Mouse (Mus musculus) midbrain, embryonic 10.5 days (tissue): Measurements from ENCODE around the gene Mrpl43. TPM values are rescaled to one million over a fixed set of nuclear protein-coding genes. Genes with fewer than 3 reads are reported as not detected.
A peak's percentile ranks its signal among the peaks of the same experiment; 100 is the strongest.

Source experiments
- DNase-seq: peaks from one replicate; pipeline ENCODE4 v3.0.0-alpha.2; 2017; ENCODE audit warnings: low spot score
- H3K27ac ChIP-seq: fragments of 300-500 bp; sonication (generic); replicated peaks from 2 replicates; pipeline ENCODE4 v1.5.1; 2016; ENCODE audit warnings: mild to moderate bottlenecking
- H3K27me3 ChIP-seq: fragments of 300-500 bp; sonication (generic); 2 replicates; pipeline ENCODE4 v1.6.1; 2016; ENCODE audit warnings: low read depth, mild to moderate bottlenecking; ENCODE audit not compliant: poor library complexity, severe bottlenecking
- H3K36me3 ChIP-seq: fragments of 300-500 bp; sonication (generic); 2 replicates; pipeline ENCODE4 v1.6.1; 2016; ENCODE audit warnings: mild to moderate bottlenecking, moderate library complexity
- H3K4me1 ChIP-seq: fragments of 300-500 bp; sonication (generic); 2 replicates; pipeline ENCODE4 v1.6.1; 2016
- H3K4me3 ChIP-seq: fragments of 300-500 bp; sonication (generic); 2 replicates; pipeline ENCODE4 v1.5.1; 2016; ENCODE audit warnings: mild to moderate bottlenecking, moderate library complexity
- H3K9me3 ChIP-seq: fragments of 300-500 bp; sonication (generic); replicated peaks from 2 replicates; pipeline ENCODE4 v1.6.1; 2016; ENCODE audit warnings: mild to moderate bottlenecking
- WGBS: fragments of 180-500 bp; shearing (Covaris S2); methylation state at CpG from one replicate; pipeline ENCODE4 v1.1.7; 2016; 5-methylcytosine and 5-hydroxymethylcytosine counted together
- polyA plus RNA-seq: library from polyadenylated mRNA; unstranded; fragments of >200 nt; fragmentation: Nextera tagmentation; extraction: Ambion mirVana; gene quantifications from 2 replicates; pipeline ENCODE4 v1.2.1, GENCODE M21; 2016

Mrpl43 gene
- polyA plus RNA-seq, 1 experiment from 2014 or later: 72.9 TPM

GRCm38 (mm10) chr19:45025937-45026568 lies 19.8 kb upstream of the Mrpl43 start:
- Histone ChIP-seq H3K36me3 (peaks cover 83% of the 10 kb centered on the region), H3K4me1 (peaks cover 59% of the 10 kb centered on the region), H3K4me3 (0 out of 2 replicates have a peak overlapping the region, but pooled peaks have one; percentile 1), H3K27ac (0 out of 2 replicates have a peak overlapping the region, but pooled peaks have one; percentile 9), H3K27me3 (no peaks in the 10 kb centered on the region), H3K9me3 (no peaks in the 10 kb centered on the region)
- peak; percentile 11 for DNase-seq
- WGBS: 94% methylated on average over 37 of the region's 37 CpGs

DNA sequence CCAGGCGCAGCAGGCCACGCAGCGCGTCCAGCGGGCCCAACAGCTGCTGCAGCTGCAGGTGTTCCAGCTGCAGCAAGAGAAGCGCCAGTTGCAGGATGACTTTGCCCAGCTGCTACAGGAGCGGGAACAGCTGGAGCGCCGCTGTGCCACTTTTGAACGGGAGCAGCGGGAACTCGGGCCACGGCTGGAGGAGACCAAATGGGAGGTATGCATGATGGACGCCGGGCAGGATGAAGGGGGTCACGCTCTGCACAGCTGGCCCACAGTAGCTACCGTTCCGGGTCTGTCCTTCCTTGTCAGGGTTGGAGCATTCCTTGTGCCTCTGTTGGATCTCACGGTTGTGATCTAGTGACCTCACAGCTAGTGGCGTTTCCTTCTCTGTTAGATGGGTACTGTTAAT lies 18.5 kb upstream of the Mrpl43 start:
- H3K9me3 ChIP-seq: no peaks in the 10 kb centered on the region
- no peak overlapping the region for H3K27ac ChIP-seq
- H3K36me3 ChIP-seq: peaks cover 95% of the 10 kb centered on the region
- no peak overlapping the region for H3K4me3 ChIP-seq
- 93% methylated on average over 20 of the region's 20 CpGs for WGBS
- DNase-seq: peak; percentile 12
- no peaks in the 10 kb centered on the region for H3K27me3 ChIP-seq
- peaks cover 60% of the 10 kb centered on the region for H3K4me1 ChIP-seq

DNA sequence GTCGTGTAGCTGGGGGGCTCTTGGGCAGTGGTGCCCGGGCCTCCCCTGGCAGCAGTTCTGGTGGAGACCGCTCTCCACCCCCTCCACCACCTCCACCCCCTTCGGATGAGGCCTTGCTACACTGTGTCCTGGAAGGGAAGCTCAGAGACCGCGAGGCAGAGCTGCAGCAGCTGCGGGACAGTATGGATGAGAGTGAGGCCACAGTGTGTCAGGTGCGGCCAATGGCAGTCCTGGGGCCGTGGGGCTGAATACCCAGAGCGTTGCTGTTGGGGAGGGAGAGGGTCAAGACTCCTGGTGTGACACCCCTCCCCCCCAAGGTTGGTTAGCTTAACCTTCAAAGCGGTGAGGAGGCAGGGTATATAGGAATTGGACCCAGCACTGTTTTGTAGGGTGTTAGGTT lies 17.8 kb upstream of the Mrpl43 start:
- H3K27ac ChIP-seq: no peak overlapping the region
- H3K4me1 ChIP-seq: peaks cover 63% of the 10 kb centered on the region
- no peak overlapping the region for H3K4me3 ChIP-seq
- no peaks in the 10 kb centered on the region for H3K27me3 ChIP-seq
- WGBS: 89% methylated on average over 11 of the region's 11 CpGs
- H3K9me3 ChIP-seq: no peaks in the 10 kb centered on the region
- H3K36me3 ChIP-seq: peaks cover 94% of the 10 kb centered on the region
- DNase-seq: no peak

DNA sequence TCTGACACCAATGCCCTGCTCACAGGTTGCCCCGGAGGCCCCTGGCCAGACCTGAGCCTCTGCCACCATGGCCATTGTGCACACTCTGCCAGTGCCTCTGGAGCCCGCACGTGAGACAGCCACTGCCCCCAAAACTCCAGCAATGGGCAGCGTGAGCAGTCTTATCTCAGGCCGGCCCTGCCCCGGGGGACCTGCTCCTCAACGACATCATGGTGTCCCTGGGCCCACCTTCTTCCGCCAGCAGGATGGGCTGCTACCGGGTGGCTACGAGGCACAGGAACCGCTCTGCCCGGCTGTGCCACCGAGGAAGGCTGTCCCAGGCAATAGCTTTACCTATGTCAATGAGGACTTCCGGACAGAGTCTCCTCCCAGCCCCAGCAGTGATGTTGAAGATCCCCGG lies 15.1 kb upstream of the Mrpl43 start:
- Histone ChIP-seq H3K4me1 (peaks cover 62% of the 10 kb centered on the region), H3K36me3 (peaks cover 68% of the 10 kb centered on the region), H3K4me3 (peak overlapping the region; percentile 18; the same call in 1 of the 2 replicates), H3K27me3 (no peaks in the 10 kb centered on the region), H3K9me3 (no peaks in the 10 kb centered on the region), H3K27ac (0 out of 2 replicates have a peak overlapping the region, but pooled peaks have one; percentile 9)
- peak; percentile 10 for DNase-seq
- 93% methylated on average over 15 of the region's 15 CpGs for WGBS

- Histone ChIP-seq H3K4me3 (peak overlapping the region; percentile 87; the same call in 1 of the 2 replicates), H3K27ac (no peak overlapping the region), H3K4me1 (peaks cover 70% of the 10 kb centered on the region), H3K27me3 (no peaks in the 10 kb centered on the region), H3K9me3 (no peaks in the 10 kb centered on the region), H3K36me3 (peaks cover 58% of the 10 kb centered on the region)
- DNase-seq: no peak
- WGBS: 77% methylated on average over 6 of the region's 6 CpGs
These were observed 14.1 kb upstream of the Mrpl43 start for GRCm38 (mm10) chr19:45020348-45020747.

GRCm38 (mm10) chr19:45018351-45018831 lies 12.1 kb upstream of the Mrpl43 start:
- Histone ChIP-seq H3K9me3 (no peaks in the 10 kb centered on the region), H3K4me1 (peaks cover 80% of the 10 kb centered on the region)

DNA sequence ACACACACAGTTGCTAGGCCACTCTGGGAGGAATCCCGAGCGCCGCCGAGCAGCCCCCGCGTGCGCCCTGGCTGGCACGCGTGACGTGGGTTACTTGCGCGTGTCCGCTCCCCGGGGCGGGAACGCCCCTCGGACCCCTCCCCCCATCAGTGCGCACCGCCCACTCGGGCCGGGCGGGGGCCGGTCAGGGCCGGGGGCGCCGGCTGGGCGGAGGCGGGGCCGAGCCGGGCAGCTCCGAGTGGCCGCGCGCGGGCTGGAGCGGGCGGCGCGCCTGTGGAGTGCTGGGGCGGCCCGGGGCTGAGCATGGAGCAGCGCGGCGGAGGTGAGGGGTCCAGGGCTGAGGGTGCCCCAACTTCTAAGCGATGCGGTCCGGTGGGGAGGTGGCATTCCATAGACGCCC lies 11.7 kb upstream of the Mrpl43 start:
- Histone ChIP-seq H3K4me1 (peaks cover 80% of the 10 kb centered on the region), H3K36me3 (peaks cover 33% of the 10 kb centered on the region), H3K27me3 (no peaks in the 10 kb centered on the region), H3K4me3 (peak overlapping the region; percentile 87), H3K9me3 (no peaks in the 10 kb centered on the region), H3K27ac (peak overlapping the region; percentile 99)
- whole genome bisulfite sequencing: under 1% methylated on average over 48 of the region's 48 CpGs
- peak; percentile 85 for DNase-seq

More at GRCm38 (mm10) chr19:45018351-45018831, 12.1 kb upstream of the Mrpl43 start:
- 1% methylated on average over 12 of the region's 13 CpGs for WGBS
- Histone ChIP-seq H3K27ac (peak overlapping the region; percentile 99), H3K36me3 (peaks cover 38% of the 10 kb centered on the region), H3K4me3 (peak overlapping the region; percentile 87), H3K27me3 (no peaks in the 10 kb centered on the region)
- DNase-seq: peak; percentile 57

GRCm38 (mm10) chr19:45017216-45017771 lies 11.1 kb upstream of the Mrpl43 start:
- DNase-seq: peak; percentile 92
- WGBS: under 1% methylated on average over 19 of the region's 27 CpGs
- Histone ChIP-seq H3K36me3 (peaks cover 33% of the 10 kb centered on the region), H3K9me3 (no peaks in the 10 kb centered on the region), H3K4me1 (peaks cover 82% of the 10 kb centered on the region), H3K27me3 (no peaks in the 10 kb centered on the region), H3K4me3 (peak overlapping the region; percentile 87), H3K27ac (peak overlapping the region; percentile 99)

DNA sequence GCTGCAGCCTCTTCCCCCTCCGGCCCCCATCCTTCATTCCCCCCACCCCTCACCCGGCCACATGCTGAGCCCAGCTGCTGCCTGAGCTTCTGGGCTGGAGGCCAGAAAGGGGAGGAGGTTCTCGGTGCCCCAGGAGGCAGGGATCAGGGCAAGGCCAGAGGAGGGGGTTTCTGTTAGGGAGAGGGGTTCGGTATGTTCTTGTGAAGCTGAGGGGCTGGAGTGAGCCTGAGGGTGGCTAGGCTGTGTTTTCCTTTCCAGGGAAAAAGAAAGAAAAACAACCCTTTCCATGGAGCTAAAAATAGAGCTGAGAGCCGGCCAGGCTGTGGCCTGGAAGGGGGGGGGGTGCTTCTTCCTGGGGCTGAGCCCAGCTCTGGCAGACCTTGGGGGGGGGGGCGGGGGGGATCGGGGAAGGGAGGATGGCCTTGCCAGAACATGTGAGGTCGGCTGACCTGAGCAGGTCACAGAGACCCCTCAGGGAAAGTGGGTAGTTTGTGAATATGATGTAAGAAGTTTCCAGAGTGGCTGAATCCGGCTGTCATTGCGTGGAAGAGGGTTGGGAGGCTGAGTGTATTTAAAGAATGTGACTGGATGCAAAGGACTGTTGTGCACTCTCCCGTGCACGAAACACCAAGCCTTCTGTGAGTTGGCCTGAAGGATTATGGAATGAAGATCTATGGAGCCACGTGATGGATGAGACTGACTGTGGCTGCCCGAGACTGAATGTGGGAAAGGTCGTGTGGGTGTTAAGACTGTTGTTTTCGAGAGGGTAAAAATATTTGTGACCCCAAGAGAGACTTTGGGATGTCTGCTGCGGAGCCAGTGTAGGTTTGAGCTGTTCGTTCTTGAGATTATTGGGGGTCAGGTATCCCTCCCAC lies 10.3 kb upstream of the Mrpl43 start:
- 1% methylated on average over 18 of the region's 18 CpGs for WGBS
- Histone ChIP-seq H3K4me3 (peak overlapping the region; percentile 87), H3K4me1 (peaks cover 80% of the 10 kb centered on the region), H3K9me3 (no peaks in the 10 kb centered on the region), H3K36me3 (peaks cover 33% of the 10 kb centered on the region), H3K27me3 (no peaks in the 10 kb centered on the region), H3K27ac (peak overlapping the region; percentile 99)
- DNase-seq: peak; percentile 74

DNA sequence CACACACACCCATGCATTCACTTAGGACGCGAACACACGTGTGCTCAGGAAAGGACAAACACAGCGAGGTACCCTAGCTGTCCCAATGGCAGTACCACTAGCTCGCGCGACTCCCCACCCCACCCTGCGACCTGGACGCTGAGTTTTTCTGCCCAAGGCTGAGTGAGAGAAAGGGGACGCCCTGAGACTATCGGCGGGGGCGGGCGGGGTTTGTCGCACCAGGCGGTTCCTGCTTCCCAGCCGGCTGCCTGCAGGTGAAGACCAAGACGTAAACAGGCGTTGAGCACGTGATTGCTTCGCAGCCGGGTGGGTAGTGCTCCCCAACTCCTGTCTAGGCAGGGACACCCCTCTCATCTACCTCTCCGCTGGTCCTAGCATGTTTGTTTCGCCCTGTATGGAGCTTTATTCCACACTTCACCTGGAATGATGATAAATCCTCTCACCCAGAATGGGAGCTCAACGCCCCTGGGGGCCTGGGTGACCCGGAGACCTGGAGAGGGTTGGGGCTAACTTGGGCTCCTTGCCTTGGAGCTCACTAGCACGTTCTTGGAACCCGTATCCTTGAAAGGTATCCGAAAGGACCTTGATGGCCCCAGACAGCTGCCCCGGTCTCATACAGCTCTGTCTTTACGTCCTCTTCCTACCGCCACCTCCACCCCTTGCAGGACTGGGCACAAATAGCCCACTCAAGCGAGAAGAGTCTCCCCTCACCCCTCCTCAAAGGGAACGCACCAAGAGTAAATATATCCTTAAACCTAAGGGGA lies 9.5 kb upstream of the Mrpl43 start:
- under 1% methylated on average over 34 of the region's 34 CpGs for WGBS
- H3K27me3 ChIP-seq: no peaks in the 10 kb centered on the region
- no peaks in the 10 kb centered on the region for H3K9me3 ChIP-seq
- H3K4me1 ChIP-seq: peaks cover 71% of the 10 kb centered on the region
- H3K4me3 ChIP-seq: peak overlapping the region; percentile 87
- peak overlapping the region; percentile 99 for H3K27ac ChIP-seq
- H3K36me3 ChIP-seq: peaks cover 33% of the 10 kb centered on the region
- DNase-seq: peak; percentile 56

DNA sequence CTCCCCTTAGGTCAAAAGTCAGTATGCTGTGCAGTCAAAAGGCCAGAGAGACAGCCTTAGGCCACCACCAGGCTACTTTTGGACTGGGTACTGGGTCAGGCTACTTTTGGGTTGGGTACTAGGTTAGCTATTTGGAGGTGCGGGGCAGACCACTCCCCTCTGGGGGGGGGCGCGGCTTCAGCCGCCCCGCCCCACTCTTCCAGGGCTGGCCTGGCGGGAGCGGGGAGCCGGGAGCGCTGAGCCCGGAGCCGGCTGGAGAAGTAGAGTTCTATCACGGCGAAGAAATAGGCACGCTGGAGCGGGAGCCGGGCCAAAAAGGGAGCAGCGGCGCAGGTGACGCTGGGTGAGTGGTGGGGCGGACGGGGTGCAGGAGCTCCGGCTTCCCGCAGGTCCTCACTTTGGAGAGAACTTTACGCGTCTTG lies 8.8 kb upstream of the Mrpl43 start:
- H3K9me3 ChIP-seq: no peaks in the 10 kb centered on the region
- under 1% methylated on average over 25 of the region's 25 CpGs for WGBS
- H3K27ac ChIP-seq: peak overlapping the region; percentile 99
- DNase-seq: peak; percentile 47
- no peaks in the 10 kb centered on the region for H3K27me3 ChIP-seq
- H3K36me3 ChIP-seq: peaks cover 33% of the 10 kb centered on the region
- peaks cover 64% of the 10 kb centered on the region for H3K4me1 ChIP-seq
- peak overlapping the region; percentile 87 for H3K4me3 ChIP-seq
